Mouse (Mus musculus) MN1 (cell line): ENCODE data around the gene Zmpste24.
"Not testable (repeated sequence)": the region's sequence is repeated elsewhere in the genome, so short reads cannot be mapped to it uniquely, and the experiment has no call there.

ENCODE experiments used
- DNase-seq: peaks from one replicate; pipeline ENCODE4 v3.0.0-alpha.2; 2016; ENCODE audit warnings: low spot score

Zmpste24 gene

GRCm38 (mm10) chr4:121097650-121098378 is at the start of gene Zmpste24:
TSS of gene Zmpste24 (minus strand) at chr4:121098241.
- DNase-seq, result peak; percentile 91

GRCm38 (mm10) chr4:121109126-121109525 is 11.1 kb upstream of the Zmpste24 start, which contains the start of gene Tmco2:
TSS of gene Tmco2 (minus strand) at chr4:121109226.
- DNase-seq, result no peak

GRCm38 (mm10) chr4:121103304-121103703 is 5.3 kb upstream of the Zmpste24 start:
- no peak for DNase-seq

GRCm38 (mm10) chr4:121090211-121090610 is 7.8 kb downstream of the Zmpste24 start:
- no peak for DNase-seq

- no peak for DNase-seq
Measured at GRCm38 (mm10) chr4:121088696-121089095, 9.3 kb downstream of the Zmpste24 start.

GRCm38 (mm10) chr4:121084506-121084905 is 13.5 kb downstream of the Zmpste24 start:
- DNase-seq, result no peak

- peak; percentile 7 for DNase-seq
Measured at GRCm38 (mm10) chr4:121080395-121080794, 17.6 kb downstream of the Zmpste24 start.

- no peak for DNase-seq
Measured at GRCm38 (mm10) chr4:121077915-121078646, 20.0 kb downstream of the Zmpste24 start.

GRCm38 (mm10) chr4:121074250-121074649 is 23.8 kb downstream of the Zmpste24 start:
- DNase-seq, result no peak

- DNase-seq, result no peak
Measured at GRCm38 (mm10) chr4:121065336-121065735, 32.7 kb downstream of the Zmpste24 start.

- DNase-seq, result not testable (repeated sequence)
Measured at GRCm38 (mm10) chr4:121059218-121059617, 38.8 kb downstream of the Zmpste24 start.

- no peak for DNase-seq
Measured at GRCm38 (mm10) chr4:121057032-121057431, 41.0 kb downstream of the Zmpste24 start.

GRCm38 (mm10) chr4:121056342-121056741 is 41.7 kb downstream of the Zmpste24 start:
- DNase-seq, result no peak

GRCm38 (mm10) chr4:121052454-121053323 is 45.4 kb downstream of the Zmpste24 start:
- no peak for DNase-seq

GRCm38 (mm10) chr4:121051863-121052262 is 46.2 kb downstream of the Zmpste24 start:
- DNase-seq, result no peak

GRCm38 (mm10) chr4:121042946-121043345 is 55.1 kb downstream of the Zmpste24 start:
- no peak for DNase-seq

GRCm38 (mm10) chr4:121042472-121042871 is 55.6 kb downstream of the Zmpste24 start:
- no peak for DNase-seq

- DNase-seq, result peak; percentile 31
Measured at GRCm38 (mm10) chr4:121040897-121041671, 57.0 kb downstream of the Zmpste24 start.

- no peak for DNase-seq
Measured at GRCm38 (mm10) chr4:121040323-121040722, 57.7 kb downstream of the Zmpste24 start.

- no peak for DNase-seq
Measured at GRCm38 (mm10) chr4:121039331-121040115, 58.5 kb downstream of the Zmpste24 start, which contains the start of gene Col9a2. TSS of gene Col9a2 (plus strand) at chr4:121039385.

- no peak for DNase-seq
Measured at GRCm38 (mm10) chr4:121033006-121033405, 65.0 kb downstream of the Zmpste24 start.
